Mouse (Mus musculus): ENCODE data around the gene Rnase11.

Gene Rnase11

GRCm38 (mm10) chr14:51047846-51048245 lies 2.1 kb downstream of the Rnase11 start:
- no peak for TF ChIP-seq GATA4 (IDR thresholded peaks at IDR 0.05; ENCODE audit: insufficient replicate concordance, low read length)

GRCm38 (mm10) chr14:51041769-51042168 lies 8.2 kb downstream of the Rnase11 start, which contains the start of gene Rnase9:
TSS of gene Rnase9 (minus strand) at chr14:51041869.
- TF ChIP-seq GATA4 (IDR thresholded peaks at IDR 0.05; ENCODE audit: insufficient replicate concordance, low read length): no peak

- no peak for TF ChIP-seq GATA4 (IDR thresholded peaks at IDR 0.05; ENCODE audit: insufficient replicate concordance, low read length)
Measured at GRCm38 (mm10) chr14:51036214-51036613, 13.7 kb downstream of the Rnase11 start.

- TF ChIP-seq GATA4 (IDR thresholded peaks at IDR 0.05; ENCODE audit: insufficient replicate concordance, low read length): no peak
Measured at GRCm38 (mm10) chr14:51035206-51035605, 14.8 kb downstream of the Rnase11 start.

- no peak for TF ChIP-seq GATA4 (IDR thresholded peaks at IDR 0.05; ENCODE audit: insufficient replicate concordance, low read length)
Measured at GRCm38 (mm10) chr14:51027387-51028155, 22.4 kb downstream of the Rnase11 start.

GRCm38 (mm10) chr14:51026391-51027133 lies 23.4 kb downstream of the Rnase11 start:
- TF ChIP-seq GATA4 (IDR thresholded peaks at IDR 0.05; ENCODE audit: insufficient replicate concordance, low read length): no peak

GRCm38 (mm10) chr14:51024820-51025219 lies 25.1 kb downstream of the Rnase11 start:
- no peak for TF ChIP-seq GATA4 (IDR thresholded peaks at IDR 0.05; ENCODE audit: insufficient replicate concordance, low read length)

- no peak for TF ChIP-seq GATA4 (IDR thresholded peaks at IDR 0.05; ENCODE audit: insufficient replicate concordance, low read length)
Measured at GRCm38 (mm10) chr14:51023457-51023856, 26.5 kb downstream of the Rnase11 start.

GRCm38 (mm10) chr14:51017256-51017655 lies 32.7 kb downstream of the Rnase11 start:
- TF ChIP-seq GATA4 (IDR thresholded peaks at IDR 0.05; ENCODE audit: insufficient replicate concordance, low read length): no peak

GRCm38 (mm10) chr14:51015780-51016179 lies 34.2 kb downstream of the Rnase11 start:
- TF ChIP-seq GATA4 (IDR thresholded peaks at IDR 0.05; ENCODE audit: insufficient replicate concordance, low read length): no peak

GRCm38 (mm10) chr14:51009572-51009971 lies 40.4 kb downstream of the Rnase11 start:
- no peak for TF ChIP-seq GATA4 (IDR thresholded peaks at IDR 0.05; ENCODE audit: insufficient replicate concordance, low read length)

GRCm38 (mm10) chr14:51008781-51009180 lies 41.2 kb downstream of the Rnase11 start:
- no peak for TF ChIP-seq GATA4 (IDR thresholded peaks at IDR 0.05; ENCODE audit: insufficient replicate concordance, low read length)

GRCm38 (mm10) chr14:51007914-51008713 lies 41.8 kb downstream of the Rnase11 start:
- peak; percentile 59; the same call in 1 of the 2 replicates for TF ChIP-seq GATA4 (IDR thresholded peaks at IDR 0.05; ENCODE audit: insufficient replicate concordance, low read length)

GRCm38 (mm10) chr14:51007152-51007801 lies 42.7 kb downstream of the Rnase11 start, which contains the start of gene Rnase10:
TSS of gene Rnase10 (plus strand) at chr14:51007751.
- TF ChIP-seq GATA4 (IDR thresholded peaks at IDR 0.05; ENCODE audit: insufficient replicate concordance, low read length): no peak

Data from liver, adult (tissue).